Mouse (Mus musculus) left cerebral cortex, adult 9 months (tissue): Measurements from ENCODE around the gene Arih1.
"Not testable (repeated sequence)": the region's sequence is repeated elsewhere in the genome, so short reads cannot be mapped to it uniquely, and the experiment has no call there.

Experiments used
- DNase-seq, 2 experiments: peaks; one replicate each; pipeline ENCODE4 v3.0.0; 2022; ENCODE audit warnings: low spot score in 2 of 2

The Arih1 gene

DNA sequence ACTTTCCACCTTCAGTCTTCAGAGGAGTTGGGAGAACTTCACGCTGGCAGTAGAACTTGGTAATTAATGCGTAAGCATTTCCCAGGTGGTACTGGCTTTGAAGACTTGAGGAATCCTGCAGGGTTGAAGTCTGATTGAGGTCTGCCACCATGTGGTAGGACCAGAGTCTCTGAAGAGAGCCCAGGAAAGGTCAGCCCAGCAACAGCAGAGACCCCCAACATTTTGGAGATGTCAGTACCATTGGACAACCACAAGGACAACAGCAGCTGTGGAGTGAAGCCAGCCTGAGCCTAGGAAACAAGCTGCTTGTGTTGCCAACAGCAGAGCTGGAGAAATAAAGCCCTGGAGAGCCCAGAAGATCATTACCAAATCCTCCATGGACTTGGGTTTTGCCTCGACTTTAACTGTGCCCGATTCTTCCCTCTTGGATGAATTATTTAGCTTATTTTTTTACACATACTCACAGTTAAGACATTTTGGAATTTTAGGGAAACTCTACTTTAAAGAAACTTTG, 27.4 kb downstream of the Arih1 start:
- no peak for DNase-seq

- DNase-seq = no peak
Measured at GRCm38 (mm10) chr9:59458416-59458815, 28.0 kb downstream of the Arih1 start.

GRCm38 (mm10) chr9:59457671-59458070, 28.7 kb downstream of the Arih1 start:
- no peak for DNase-seq

DNA sequence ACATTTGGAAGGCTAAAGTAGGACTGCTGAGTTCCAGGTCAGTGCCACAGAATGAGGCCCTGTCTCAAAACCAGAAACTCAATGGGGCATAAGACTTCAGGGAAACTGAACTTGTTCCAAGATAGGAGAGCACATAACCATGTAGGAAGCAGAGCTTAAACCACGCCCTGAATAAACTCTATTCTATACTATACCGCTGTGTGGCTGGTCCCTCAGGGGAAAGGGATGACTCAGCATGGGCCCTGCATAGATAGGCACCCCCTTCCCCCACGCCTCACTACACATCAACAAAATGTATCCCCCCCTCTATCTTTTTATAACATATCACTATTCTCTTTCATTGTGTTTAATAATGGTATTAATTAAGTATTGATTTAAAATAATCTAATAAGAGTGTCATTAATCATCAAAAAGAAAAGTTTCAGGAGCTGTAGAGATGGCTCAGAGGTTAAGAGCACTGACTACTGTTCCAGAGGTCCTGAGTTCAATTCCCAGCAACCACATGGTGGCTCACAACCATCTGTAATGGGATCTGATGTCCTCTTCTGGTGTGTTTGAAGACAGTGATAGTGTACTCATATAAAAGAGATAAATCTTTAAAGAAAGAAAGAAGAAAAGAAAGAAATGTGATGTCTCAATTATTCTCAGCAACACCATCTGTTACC, 30.9 kb downstream of the Arih1 start:
- DNase-seq = no peak

GRCm38 (mm10) chr9:59433729-59434128, 52.7 kb downstream of the Arih1 start:
- DNase-seq = no peak

DNA sequence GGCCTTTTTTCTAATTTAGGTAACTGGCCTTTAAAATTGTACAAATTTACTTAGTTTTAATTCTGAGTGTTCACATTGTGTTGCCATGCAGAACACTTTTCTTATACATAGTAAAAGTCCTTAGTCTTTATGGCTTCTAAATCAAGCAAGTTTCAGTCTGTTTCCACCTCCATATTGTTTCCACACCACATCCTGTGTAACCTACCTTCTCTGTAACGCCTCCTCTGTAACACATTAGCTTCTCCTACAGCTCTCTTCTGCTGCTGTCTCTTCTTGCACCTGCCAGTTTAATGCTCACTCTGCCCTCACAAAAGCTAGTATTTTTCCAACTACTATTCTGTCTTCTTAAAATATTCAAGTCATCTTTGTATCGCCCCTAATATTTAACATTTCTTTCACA, 54.8 kb downstream of the Arih1 start:
- DNase-seq = peak in 1 of 2 experiments; percentile 8

- no peak for DNase-seq
Measured at GRCm38 (mm10) chr9:59420487-59420886, 65.9 kb downstream of the Arih1 start.

- DNase-seq = no peak
Measured at GRCm38 (mm10) chr9:59407271-59407670, 79.1 kb downstream of the Arih1 start.

- no peak for DNase-seq
Measured at GRCm38 (mm10) chr9:59389086-59389485, 97.3 kb downstream of the Arih1 start.

GRCm38 (mm10) chr9:59388311-59388710, 98.1 kb downstream of the Arih1 start:
- DNase-seq = peak in 1 of 2 experiments; percentile 45

DNA sequence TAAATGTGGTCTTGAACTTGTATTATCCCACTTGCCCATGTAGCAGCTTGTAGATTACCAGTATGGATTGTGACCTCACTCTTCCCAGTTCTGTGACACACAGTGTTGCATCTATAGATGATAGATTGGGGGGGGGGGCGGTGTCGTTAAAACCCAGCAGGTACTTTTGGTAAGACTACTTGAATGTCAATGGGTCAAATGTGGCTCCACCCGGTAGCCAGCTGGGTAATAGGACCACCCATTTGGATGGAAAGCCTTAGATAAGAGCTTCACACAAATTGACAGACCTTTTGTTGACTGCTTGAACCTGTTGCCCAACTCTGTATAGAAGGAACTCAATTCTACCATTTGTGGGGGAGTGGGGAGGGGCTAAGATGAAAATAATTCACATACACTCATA, 99.0 kb downstream of the Arih1 start:
- DNase-seq = no peak

GRCm38 (mm10) chr9:59375626-59376025, 110.8 kb downstream of the Arih1 start:
- no peak for DNase-seq

DNA sequence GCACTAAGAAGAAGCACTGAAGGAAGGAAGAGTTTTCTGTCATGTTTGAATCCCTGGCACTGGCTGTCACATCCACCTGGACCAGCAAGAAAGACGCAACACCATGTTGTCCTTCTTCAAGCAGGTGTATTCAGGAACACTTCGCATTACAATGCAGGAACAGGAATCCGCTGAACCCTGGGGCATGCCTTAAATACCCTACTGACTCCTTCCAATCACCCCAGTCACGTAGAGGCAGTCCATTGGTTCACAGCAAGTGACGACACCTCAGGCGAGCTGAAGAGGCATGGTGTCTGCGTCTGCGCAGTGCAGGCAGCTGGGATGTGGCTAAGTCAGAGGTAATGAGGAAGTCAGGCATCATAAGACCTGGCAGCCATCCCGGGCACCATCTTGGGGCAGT, 116.8 kb downstream of the Arih1 start:
- no peak for DNase-seq

GRCm38 (mm10) chr9:59369220-59369619, 117.2 kb downstream of the Arih1 start:
- DNase-seq = no peak

DNA sequence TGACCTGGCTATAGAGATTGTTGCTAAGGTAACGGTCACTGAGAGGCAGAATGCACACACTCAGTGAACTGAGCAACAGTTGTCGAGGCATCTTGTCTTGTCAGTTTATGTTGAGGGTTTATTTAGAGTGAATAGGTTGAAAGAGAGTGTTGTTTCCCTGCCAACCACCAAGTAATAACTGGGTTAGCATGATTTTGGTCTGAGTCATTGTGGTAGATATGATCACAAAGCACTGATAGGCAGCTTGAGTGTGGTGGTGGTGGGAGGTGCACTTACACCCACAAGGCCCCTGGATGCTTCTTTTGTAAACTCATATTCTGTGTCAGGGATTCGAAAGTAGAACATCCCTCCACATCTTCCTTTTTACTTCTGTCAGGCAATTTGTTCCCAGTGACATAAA, 125.9 kb downstream of the Arih1 start:
- DNase-seq = not testable (repeated sequence)

GRCm38 (mm10) chr9:59358041-59358440, 128.4 kb downstream of the Arih1 start:
- not testable (repeated sequence) for DNase-seq

DNA sequence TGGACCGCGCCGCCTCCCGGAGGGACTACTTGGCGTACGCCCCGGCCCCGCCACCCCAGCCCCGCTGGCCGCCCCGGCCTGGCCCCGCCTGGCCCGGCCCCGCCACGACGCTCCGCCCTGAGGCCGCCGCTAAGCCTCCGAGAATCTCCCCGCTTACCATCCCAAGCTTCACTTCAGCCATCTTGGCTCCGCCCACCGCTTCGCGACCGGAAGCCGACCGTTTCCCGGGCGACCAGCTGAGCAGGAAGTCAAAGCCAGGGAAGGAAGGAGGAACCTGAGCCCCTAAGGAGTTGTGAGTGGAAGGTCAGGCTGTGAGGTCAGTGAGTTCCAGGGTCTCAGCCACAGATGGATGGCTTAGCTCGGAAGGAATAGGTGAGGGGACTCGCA, 133.2 kb downstream of the Arih1 start, which contains the start of gene Bbs4:
Bbs4 (minus strand) TSS at position 256 of the 387 bp plus-strand sequence.
- DNase-seq = peak; percentile 15 to 86

GRCm38 (mm10) chr9:59352586-59353252, 133.7 kb downstream of the Arih1 start:
- peak in 1 of 2 experiments; percentile 7 for DNase-seq

GRCm38 (mm10) chr9:59346176-59346575, 140.2 kb downstream of the Arih1 start:
- DNase-seq = no peak

DNA sequence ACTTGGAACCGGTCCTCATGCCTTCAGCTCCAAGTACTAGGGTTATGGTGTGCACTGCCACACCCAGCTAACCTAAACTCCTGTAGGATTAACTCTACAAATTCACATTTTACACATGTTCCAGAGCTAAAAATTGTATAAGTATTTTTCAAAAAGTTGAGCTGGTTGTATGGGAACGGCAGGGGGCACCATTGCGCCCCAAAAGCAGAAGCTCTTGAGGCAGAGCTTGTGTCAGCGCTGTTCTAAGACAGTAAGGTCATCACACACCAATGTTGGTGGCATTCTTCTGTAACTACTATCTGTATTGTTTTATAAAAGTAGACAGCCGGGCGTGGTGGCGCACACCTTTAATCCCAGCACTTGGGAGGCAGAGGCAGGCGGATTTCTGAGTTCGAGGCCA, 146.4 kb downstream of the Arih1 start:
- no peak for DNase-seq

- no peak for DNase-seq
Measured at GRCm38 (mm10) chr9:59339107-59339506, 147.3 kb downstream of the Arih1 start.

DNA sequence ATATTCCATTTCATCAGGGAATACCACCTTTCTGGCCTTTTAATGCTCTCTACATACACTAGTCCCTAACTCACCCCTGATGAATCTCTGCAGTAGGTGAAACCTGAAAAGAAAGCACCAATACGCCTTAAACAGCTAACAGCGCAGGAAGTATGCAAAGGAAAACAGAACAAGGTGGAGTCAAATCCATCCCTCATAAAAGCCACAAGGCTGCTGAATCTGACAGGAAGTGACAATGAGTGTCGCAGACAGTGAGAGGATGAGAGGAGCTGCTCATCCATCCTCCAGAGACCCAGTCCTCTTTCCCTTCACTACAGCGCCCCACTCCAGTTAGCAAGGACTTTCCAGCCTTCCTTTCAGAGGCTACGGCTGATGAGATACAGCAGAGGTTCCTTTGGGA, 148.0 kb downstream of the Arih1 start:
- DNase-seq = no peak
